Comparison of ENCODE assay signal across 8 mouse cellular contexts in genomic region chr17:47671988-47672310, GRCm38 (mm10). TPM values are rescaled to one million over a fixed set of nuclear protein-coding genes. Genes with fewer than 3 reads are reported as not detected.
DNase-seq lines count a peak whose midpoint lies in the region; ATAC-seq and TF ChIP-seq lines count a peak whose summit lies in the region.

No protein-coding gene starts in this region.

- DNase-seq in gastrocnemius, adult 2 months = no peak
- DNase-seq in gastrocnemius, postnatal 36 days = no peak
- DNase-seq in right cerebral cortex, postnatal 14 days = peak; percentile 27
- DNase-seq in right cerebral cortex, postnatal 10 days (ENCODE audit: low spot score in 2 of 2) = no peak
- no peak for DNase-seq in stomach, postnatal 0 days (ENCODE audit: low spot score)
- no peak for DNase-seq in urinary bladder, postnatal 25 days (ENCODE audit: low spot score)
- DNase-seq in gastrocnemius, adult 18-20 months (ENCODE audit: low spot score) = no peak

- H3K27ac ChIP-seq in gastrocnemius, adult 2 months = peak overlapping the region; percentile 86
- H3K27ac ChIP-seq in limb, embryonic 15.5 days = no peak overlapping the region
- H3K27ac ChIP-seq in stomach, postnatal 0 days (replicated peaks) = no peak overlapping the region

- peaks cover 20% of the 10 kb centered on the region for H3K27me3 ChIP-seq in limb, embryonic 15.5 days
- H3K27me3 ChIP-seq in stomach, postnatal 0 days (ENCODE audit: control insufficient read depth, insufficient read depth, low read length) = no peaks in the 10 kb centered on the region

- TF ChIP-seq EP300 in stomach, postnatal 0 days (optimal IDR thresholded peaks at IDR 0.05) = no peak

- no peak for ATAC-seq in limb, embryonic 15.5 days (ENCODE audit: insufficient number of reproducible peaks, low FRiP score, low TSS enrichment, low read depth)
- no peak; the same call in 1 of the 2 replicates for ATAC-seq in stomach, postnatal 0 days (ENCODE audit: low FRiP score, low TSS enrichment)

- peaks cover 13% of the 10 kb centered on the region; the same call in 1 of the 2 replicates for H3K36me3 ChIP-seq in limb, embryonic 15.5 days
- H3K36me3 ChIP-seq in stomach, postnatal 0 days (ENCODE audit: control insufficient read depth, insufficient read depth, low read length) = no peaks in the 10 kb centered on the region

- H3K4me2 ChIP-seq in limb, embryonic 15.5 days = peak overlapping the region; percentile 81
- H3K4me2 ChIP-seq in stomach, postnatal 0 days (replicated peaks; ENCODE audit: low read depth) = peak overlapping the region; percentile 81

- peak overlapping the region; percentile 74 for H3K4me3 ChIP-seq in gastrocnemius, adult 2 months
- peak overlapping the region; percentile 45 for H3K4me3 ChIP-seq in limb, embryonic 15.5 days
- H3K4me3 ChIP-seq in stomach, postnatal 0 days (ENCODE audit: low read depth, low read length) = peak overlapping the region; percentile 45

- H3K9me3 ChIP-seq in limb, embryonic 15.5 days = no peaks in the 10 kb centered on the region
- no peaks in the 10 kb centered on the region for H3K9me3 ChIP-seq in stomach, postnatal 0 days (ENCODE audit: control insufficient read depth, low read length)

- 14% methylated on average over 14 of the region's 14 CpGs for WGBS in limb, embryonic 15.5 days
- 39% methylated on average over 14 of the region's 14 CpGs for WGBS in stomach, postnatal 0 days

- H3K9ac ChIP-seq in limb, embryonic 15.5 days = no peak overlapping the region
- peak overlapping the region; percentile 61 for H3K9ac ChIP-seq in stomach, postnatal 0 days (ENCODE audit: low read length)

- no peak for TF ChIP-seq CTCF in gastrocnemius, adult 2 months (IDR thresholded peaks at IDR 0.05)
- no peak for TF ChIP-seq CTCF in stomach, postnatal 0 days (IDR thresholded peaks at IDR 0.05; ENCODE audit: low read depth)

- intact Hi-C loops in gastrocnemius, adult 2 months (cut with DNase I) = no loop called here
- intact Hi-C loops in gastrocnemius, postnatal 36 days (cut with DNase I) = loop anchor here (5.0 kb wide), 1 partner anchor 40 kb away; the partner anchor contains the start of gene Usp49

- H3K4me1 ChIP-seq in limb, embryonic 15.5 days = peaks cover 14% of the 10 kb centered on the region
- peaks cover 4% of the 10 kb centered on the region for H3K4me1 ChIP-seq in stomach, postnatal 0 days (replicated peaks; ENCODE audit: control insufficient read depth, insufficient read depth)

RNA-seq across cellular contexts. Expression of gene Tomm6, which starts 16.2 kb away (rescaled TPM):
- total RNA-seq in gastrocnemius, adult 2 months (2021) = 100 to 1,000 TPM; 125 TPM
- total RNA-seq in gastrocnemius, postnatal 36 days (2021) = 100 to 1,000 TPM; 105 to 118 TPM
- 386 and 389 TPM in 2 replicates for polyA plus RNA-seq in limb, embryonic 15.5 days (2015; fragmentation: Nextera tagmentation; extraction: Ambion mirVana)
- 353 and 386 TPM in 2 replicates for polyA plus RNA-seq in stomach, postnatal 0 days (2015; fragmentation: Nextera tagmentation; extraction: Ambion mirVana)
- 100 to 1,000 TPM; 121 to 123 TPM for total RNA-seq in gastrocnemius, adult 18-20 months (2021)

RNA-seq across cellular contexts. Expression of gene Frs3, which starts 16.9 kb away (rescaled TPM):
- 1 to 10 TPM; 4.2 to 5.7 TPM for total RNA-seq in gastrocnemius, adult 2 months (2021)
- total RNA-seq in gastrocnemius, postnatal 36 days (2021) = 1 to 10 TPM; 3.2 to 5.1 TPM
- 4.1 and 4.4 TPM in 2 replicates for polyA plus RNA-seq in limb, embryonic 15.5 days (2015; fragmentation: Nextera tagmentation; extraction: Ambion mirVana)
- 2.3 and 2.7 TPM in 2 replicates for polyA plus RNA-seq in stomach, postnatal 0 days (2015; fragmentation: Nextera tagmentation; extraction: Ambion mirVana)
- 1 to 10 TPM; 6.8 to 7.2 TPM for total RNA-seq in gastrocnemius, adult 18-20 months (2021)

RNA-seq across cellular contexts. Expression of gene Gm21981, which starts 22.3 kb away (rescaled TPM):
- under 1 TPM; 0.45 to 0.46 TPM for total RNA-seq in gastrocnemius, adult 2 months (2021)
- total RNA-seq in gastrocnemius, postnatal 36 days (2021) = under 1 TPM; 0.18 to 0.62 TPM
- polyA plus RNA-seq in limb, embryonic 15.5 days (2015; fragmentation: Nextera tagmentation; extraction: Ambion mirVana) = 0.13 and 0.41 TPM in 2 replicates
- 0.16 TPM in 1 of 2 replicates, not detected in the other for polyA plus RNA-seq in stomach, postnatal 0 days (2015; fragmentation: Nextera tagmentation; extraction: Ambion mirVana)
- under 1 TPM; 0.28 to 0.59 TPM for total RNA-seq in gastrocnemius, adult 18-20 months (2021)

RNA-seq across cellular contexts. Expression of gene Prickle4, which starts 22.6 kb away (rescaled TPM):
- 1 to 10 TPM; 2.6 to 3.7 TPM for total RNA-seq in gastrocnemius, adult 2 months (2021)
- 1 to 10 TPM; 1.8 to 2.2 TPM for total RNA-seq in gastrocnemius, postnatal 36 days (2021)
- 0.27 TPM in 1 of 2 replicates, not detected in the other for polyA plus RNA-seq in limb, embryonic 15.5 days (2015; fragmentation: Nextera tagmentation; extraction: Ambion mirVana)
- polyA plus RNA-seq in stomach, postnatal 0 days (2015; fragmentation: Nextera tagmentation; extraction: Ambion mirVana) = 0.19 and 0.51 TPM in 2 replicates
- total RNA-seq in gastrocnemius, adult 18-20 months (2021) = 1 to 10 TPM; 2.3 to 2.6 TPM

RNA-seq across cellular contexts. Expression of gene Usp49, which starts 41.5 kb away (rescaled TPM):
- 1 to 10 TPM; 3.1 to 4.5 TPM for total RNA-seq in gastrocnemius, adult 2 months (2021)
- 1 to 10 TPM; 3.2 to 3.3 TPM for total RNA-seq in gastrocnemius, postnatal 36 days (2021)
- polyA plus RNA-seq in limb, embryonic 15.5 days (2015; fragmentation: Nextera tagmentation; extraction: Ambion mirVana) = 3.0 and 4.0 TPM in 2 replicates
- 1.9 and 2.1 TPM in 2 replicates for polyA plus RNA-seq in stomach, postnatal 0 days (2015; fragmentation: Nextera tagmentation; extraction: Ambion mirVana)
- 1 to 10 TPM; 3.0 to 3.5 TPM for total RNA-seq in gastrocnemius, adult 18-20 months (2021)
